Mouse (Mus musculus) MEL (cell line): ENCODE results near the gene Men1. TPM values are rescaled to one million over a fixed set of nuclear protein-coding genes. Genes with fewer than 3 reads are reported as not detected.
A peak's percentile ranks its signal among the peaks of the same experiment; 100 is the strongest.

ENCODE experiments used
- DNase-seq: peaks from one replicate; pipeline ENCODE4 v3.0.0; 2011; ENCODE audit warnings: low read depth, low spot score
- H3K27ac ChIP-seq: 2 replicates; pipeline ENCODE4 v1.5.1; 2012; ENCODE audit warnings: low read depth, mild to moderate bottlenecking, control low read depth, low read length, moderate library complexity; ENCODE audit not compliant: control insufficient read depth
- H3K27me3 ChIP-seq, 2 experiments: fragments of 150-350 bp in 1 of 2; sonication (generic) in 1 of 2; 2 replicates each; pipeline ENCODE4 v1.6.1; 2012; ENCODE audit warnings: low read length in 2 of 2, mild to moderate bottlenecking in 2 of 2, improper control_type of control experiment in 1 of 2, moderate library complexity in 1 of 2; ENCODE audit not compliant: insufficient read depth in 2 of 2, control insufficient read depth in 1 of 2
- H3K36me3 ChIP-seq, 2 experiments: 2 replicates each; pipeline ENCODE4 v1.6.1; 2012 to 2014; ENCODE audit warnings: low read length in 2 of 2, improper control_type of control experiment in 1 of 2, inconsistent platforms in 1 of 2, mild to moderate bottlenecking in 1 of 2; ENCODE audit not compliant: insufficient read depth in 2 of 2, control insufficient read depth in 1 of 2
- H3K4me1 ChIP-seq, 2 experiments: fragments of 150-350 bp in 1 of 2; sonication (generic) in 1 of 2; 2 replicates each; pipeline ENCODE4 v1.6.1; 2012; ENCODE audit warnings: low read length in 2 of 2, improper control_type of control experiment in 1 of 2, mild to moderate bottlenecking in 1 of 2; ENCODE audit not compliant: insufficient read depth in 2 of 2, control insufficient read depth in 1 of 2
- H3K4me3 ChIP-seq, 2 experiments: fragments of 150-350 bp in 1 of 2; sonication (generic) in 1 of 2; 2 replicates each; pipeline ENCODE4 v1.5.1; 2012; ENCODE audit warnings: low read depth in 2 of 2, low read length in 2 of 2, mild to moderate bottlenecking in 2 of 2, moderate library complexity in 2 of 2, control low read depth in 1 of 2, improper control_type of control experiment in 1 of 2; ENCODE audit not compliant: control insufficient read depth in 1 of 2, insufficient read depth in 1 of 2
- H3K79me2 ChIP-seq: 2 replicates; pipeline ENCODE4 v1.6.1; 2012; ENCODE audit warnings: mild to moderate bottlenecking, low read length, moderate library complexity; ENCODE audit not compliant: control insufficient read depth, poor library complexity, insufficient read depth
- H3K9ac ChIP-seq: 2 replicates; pipeline ENCODE4 v1.6.1; 2012; ENCODE audit warnings: low read depth, mild to moderate bottlenecking, control low read depth, low read length, moderate library complexity; ENCODE audit not compliant: control insufficient read depth, poor library complexity, severe bottlenecking
- H3K9me3 ChIP-seq: fragments of 150-350 bp; sonication (generic); replicated peaks from 2 replicates; pipeline ENCODE4 v1.6.1; 2012; ENCODE audit warnings: mild to moderate bottlenecking, low read length, improper control_type of control experiment, moderate library complexity; ENCODE audit not compliant: insufficient read depth
- CHD1 ChIP-seq: IDR thresholded peaks from 2 replicates; pipeline ENCODE4 v1.6.1; 2012; ENCODE audit warnings: low read depth, mild to moderate bottlenecking, inconsistent platforms, low read length, improper control_type of control experiment
- CHD2 ChIP-seq: IDR thresholded peaks from 2 replicates; pipeline ENCODE4 v1.6.1; 2011; ENCODE audit warnings: low read length, improper control_type of control experiment
- CTCF ChIP-seq, 3 experiments: IDR thresholded peaks in 2 of 3; conservative IDR thresholded peaks in 1 of 3; 2 replicates each; pipeline ENCODE4 v1.5.1; 2011 to 2012; ENCODE audit warnings: low read length in 3 of 3, low read depth in 2 of 3, mild to moderate bottlenecking in 2 of 3, improper control_type of control experiment in 1 of 3, inconsistent platforms in 1 of 3, mixed read lengths in 1 of 3, moderate library complexity in 1 of 3; ENCODE audit not compliant: control insufficient read depth in 1 of 3, insufficient read depth in 1 of 3, poor library complexity in 1 of 3, severe bottlenecking in 1 of 3
- ELF1 ChIP-seq: IDR thresholded peaks from 2 replicates; pipeline ENCODE4 v1.6.1; 2014; ENCODE audit warnings: low read depth, mild to moderate bottlenecking, inconsistent platforms, low read length, improper control_type of control experiment, moderate library complexity
- GABPA ChIP-seq: IDR thresholded peaks from 2 replicates; pipeline ENCODE4 v1.6.1; 2012; ENCODE audit warnings: low read depth, mild to moderate bottlenecking, inconsistent platforms, low read length, improper control_type of control experiment, moderate library complexity
- GATA1 ChIP-seq: IDR thresholded peaks from 2 replicates; pipeline ENCODE4 v1.6.1; 2011; ENCODE audit warnings: low read depth, low read length, improper control_type of control experiment
- KAT2A ChIP-seq: conservative IDR thresholded peaks from 2 replicates; pipeline ENCODE4 v1.6.1; 2012; ENCODE audit warnings: low read depth, low read length, improper control_type of control experiment, inconsistent platforms
- MAX ChIP-seq: IDR thresholded peaks from 2 replicates; pipeline ENCODE4 v1.6.1; 2011; ENCODE audit warnings: low read length, improper control_type of control experiment
- MAZ ChIP-seq: IDR thresholded peaks from 2 replicates; pipeline ENCODE4 v1.6.1; 2012; ENCODE audit warnings: low read depth, mild to moderate bottlenecking, inconsistent platforms, low read length, improper control_type of control experiment
- MXI1 ChIP-seq: IDR thresholded peaks from 2 replicates; pipeline ENCODE4 v1.6.1; 2011; ENCODE audit warnings: mild to moderate bottlenecking, low read depth, low read length, improper control_type of control experiment
- MYB ChIP-seq: IDR thresholded peaks from 2 replicates; pipeline ENCODE4 v1.6.1; 2011; ENCODE audit warnings: mild to moderate bottlenecking, low read depth, low read length, improper control_type of control experiment
- NELFE ChIP-seq: IDR thresholded peaks from 2 replicates; pipeline ENCODE4 v1.6.1; 2011; ENCODE audit warnings: low read depth, low read length, improper control_type of control experiment
- POLR2A ChIP-seq, 2 experiments: IDR thresholded peaks; 2 replicates each; pipeline ENCODE4 v1.6.1; 2011 to 2012; ENCODE audit warnings: low read length in 2 of 2, mild to moderate bottlenecking in 2 of 2, control low read depth in 1 of 2, improper control_type of control experiment in 1 of 2, low read depth in 1 of 2, moderate library complexity in 1 of 2; ENCODE audit not compliant: control insufficient read depth in 1 of 2, insufficient read depth in 1 of 2, poor library complexity in 1 of 2
- POLR2AphosphoS2 ChIP-seq: IDR thresholded peaks from 2 replicates; pipeline ENCODE4 v1.6.1; 2011; ENCODE audit warnings: low read length, improper control_type of control experiment
- POLR2AphosphoS5 ChIP-seq: IDR thresholded peaks from 2 replicates; pipeline ENCODE4 v1.6.1; 2012; ENCODE audit warnings: low read depth, borderline replicate concordance, mild to moderate bottlenecking, inconsistent platforms, low read length, moderate library complexity, mixed read lengths
- SIN3A ChIP-seq: IDR thresholded peaks from 2 replicates; pipeline ENCODE4 v1.6.1; 2012; ENCODE audit warnings: low read length, improper control_type of control experiment, inconsistent platforms
- SMC3 ChIP-seq: IDR thresholded peaks from 2 replicates; pipeline ENCODE4 v1.6.1; 2011; ENCODE audit warnings: low read depth, low read length, improper control_type of control experiment
- TCF12 ChIP-seq: IDR thresholded peaks from 2 replicates; pipeline ENCODE4 v1.6.1; 2014; ENCODE audit warnings: low read depth, mild to moderate bottlenecking, inconsistent platforms, low read length, improper control_type of control experiment, moderate library complexity
- UBTF ChIP-seq: IDR thresholded peaks from 2 replicates; pipeline ENCODE4 v1.6.1; 2012; ENCODE audit warnings: low read depth, mild to moderate bottlenecking, inconsistent platforms, low read length, improper control_type of control experiment, moderate library complexity, borderline replicate concordance; ENCODE audit not compliant: insufficient read depth
- USF2 ChIP-seq, 2 experiments: IDR thresholded peaks; 2 replicates each; pipeline ENCODE4 v1.6.1; 2011 to 2012; ENCODE audit warnings: improper control_type of control experiment in 2 of 2, low read length in 2 of 2, borderline replicate concordance in 1 of 2, inconsistent platforms in 1 of 2, low read depth in 1 of 2, mild to moderate bottlenecking in 1 of 2; ENCODE audit not compliant: insufficient read depth in 1 of 2
- ZC3H11A ChIP-seq: IDR thresholded peaks from 2 replicates; pipeline ENCODE4 v1.6.1; 2012; ENCODE audit warnings: low read depth, mild to moderate bottlenecking, inconsistent platforms, low read length, improper control_type of control experiment
- ZKSCAN1 ChIP-seq: IDR thresholded peaks from 2 replicates; pipeline ENCODE4 v1.6.1; 2012; ENCODE audit warnings: low read depth, mild to moderate bottlenecking, inconsistent platforms, low read length, improper control_type of control experiment, moderate library complexity
- ZNF384 ChIP-seq: IDR thresholded peaks from 2 replicates; pipeline ENCODE4 v1.6.1; 2012; ENCODE audit warnings: low read depth, mild to moderate bottlenecking, inconsistent platforms, low read length, improper control_type of control experiment
- polyA plus RNA-seq, 2 experiments: library from polyadenylated mRNA; stranded (reverse) in 1 of 2; unstranded in 1 of 2; fragments of >175 nt in 1 of 2; fragments of >200 nt in 1 of 2; gene quantifications; 2 replicates each; pipeline versions ENCODE4 v1.2.1 to v1.2.4; 2012; ENCODE audit warnings: low replicate concordance in 2 of 2, low read depth in 1 of 2; ENCODE audit not compliant: insufficient read length in 2 of 2, insufficient read depth in 1 of 2, missing spikeins in 1 of 2
- total RNA-seq: library from RNA; depleted of rRNA; stranded (reverse); fragments of 300-350 nt; gene quantifications from 2 replicates; pipeline ENCODE4 v1.2.3, GENCODE M21; 2012

The Men1 gene
- total and polyA plus RNA-seq, 3 experiments: 39.4 to 132 TPM; not detected in 1

DNA sequence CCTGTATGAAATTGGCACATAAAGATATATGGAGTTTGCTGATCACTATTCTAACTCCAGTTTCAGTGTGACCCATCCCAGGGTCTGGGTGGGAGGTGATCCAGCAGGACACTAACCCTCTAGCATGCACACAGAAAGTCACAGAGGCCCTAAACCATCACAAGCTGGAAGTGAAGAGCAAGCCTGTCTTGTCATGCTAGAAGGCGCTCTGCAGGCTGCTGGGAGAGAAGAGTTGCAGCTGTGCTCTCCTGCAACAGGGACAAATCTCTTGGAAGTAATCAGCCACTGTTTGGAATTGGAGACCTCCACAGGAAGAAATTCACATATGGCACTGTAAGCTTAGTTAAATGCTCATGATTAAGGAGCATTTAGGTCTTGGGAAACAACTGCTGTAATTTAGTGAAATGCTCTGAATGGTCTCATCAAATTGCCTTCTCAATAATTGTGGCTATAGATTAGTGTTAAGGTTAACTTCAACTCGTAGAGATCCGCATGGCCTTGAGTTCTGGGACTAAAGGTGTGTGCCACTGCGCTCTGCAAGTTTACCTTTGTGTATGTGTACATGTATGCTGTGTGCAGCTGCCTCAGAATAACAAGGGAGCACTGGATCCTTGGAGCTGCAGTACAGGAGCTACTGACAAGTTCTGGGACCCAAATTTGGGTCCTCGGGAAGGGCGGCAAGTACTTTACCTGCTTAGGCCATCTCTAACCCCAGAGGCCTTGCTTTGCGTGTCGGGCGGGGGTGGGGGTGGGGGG is 45.8 kb downstream of the Men1 start:
- no peak overlapping the region for H3K27ac ChIP-seq
- H3K4me1 ChIP-seq: no peaks in the 10 kb centered on the region
- TF ChIP-seq GABPA: no peak
- 0 out of 4 replicates have a peak, but pooled peaks of 1 of the 2 experiments have one; percentile 28 for TF ChIP-seq POLR2A (IDR thresholded peaks at IDR 0.05; ENCODE audit: control insufficient read depth in 1 of 2, insufficient read depth in 1 of 2, low read depth in 1 of 2, low read length in 2 of 2, poor library complexity in 1 of 2)
- peak; percentile 85; the same call in 1 of the 2 replicates for TF ChIP-seq POLR2AphosphoS2
- TF ChIP-seq MYB: no peak
- H3K9ac ChIP-seq: no peak overlapping the region
- H3K4me3 ChIP-seq: no peak overlapping the region
- no peaks in the 10 kb centered on the region for H3K79me2 ChIP-seq
- H3K27me3 ChIP-seq: no peaks in the 10 kb centered on the region
- peaks cover 0 to 6% of the 10 kb centered on the region in 2 experiments; a peak in 2 of 4 replicates for H3K36me3 ChIP-seq
- DNase-seq: no peak
- no peaks in the 10 kb centered on the region for H3K9me3 ChIP-seq

DNA sequence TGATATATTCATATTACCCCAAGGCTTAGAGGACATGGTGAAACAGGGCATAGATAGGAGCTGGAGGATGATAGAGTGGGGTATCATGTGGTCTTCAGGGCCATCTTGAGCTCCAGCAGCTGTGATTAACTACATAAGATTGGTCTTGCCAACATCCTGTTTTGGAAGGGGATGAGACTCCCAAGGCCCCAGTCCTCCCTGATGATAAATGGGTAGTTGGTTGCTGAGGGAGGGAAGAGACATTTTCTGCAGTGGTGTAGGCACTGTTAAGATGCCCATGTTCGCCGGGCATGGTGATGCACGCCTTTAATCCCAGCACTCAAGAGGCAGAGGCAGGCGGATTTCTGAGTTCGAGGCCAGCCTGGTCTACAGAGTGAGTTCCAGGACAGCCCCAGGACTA is 46.5 kb downstream of the Men1 start:
- Histone ChIP-seq H3K79me2 (no peaks in the 10 kb centered on the region), H3K27me3 (no peaks in the 10 kb centered on the region), H3K4me1 (no peaks in the 10 kb centered on the region), H3K36me3 (peaks cover 0 to 6% of the 10 kb centered on the region in 2 experiments; a peak in 2 of 4 replicates), H3K27ac (no peak overlapping the region), H3K9ac (no peak overlapping the region), H3K9me3 (no peaks in the 10 kb centered on the region), H3K4me3 (no peak overlapping the region)
- TF ChIP-seq POLR2AphosphoS5 (no peak), SIN3A (no peak)
- no peak for DNase-seq

DNA sequence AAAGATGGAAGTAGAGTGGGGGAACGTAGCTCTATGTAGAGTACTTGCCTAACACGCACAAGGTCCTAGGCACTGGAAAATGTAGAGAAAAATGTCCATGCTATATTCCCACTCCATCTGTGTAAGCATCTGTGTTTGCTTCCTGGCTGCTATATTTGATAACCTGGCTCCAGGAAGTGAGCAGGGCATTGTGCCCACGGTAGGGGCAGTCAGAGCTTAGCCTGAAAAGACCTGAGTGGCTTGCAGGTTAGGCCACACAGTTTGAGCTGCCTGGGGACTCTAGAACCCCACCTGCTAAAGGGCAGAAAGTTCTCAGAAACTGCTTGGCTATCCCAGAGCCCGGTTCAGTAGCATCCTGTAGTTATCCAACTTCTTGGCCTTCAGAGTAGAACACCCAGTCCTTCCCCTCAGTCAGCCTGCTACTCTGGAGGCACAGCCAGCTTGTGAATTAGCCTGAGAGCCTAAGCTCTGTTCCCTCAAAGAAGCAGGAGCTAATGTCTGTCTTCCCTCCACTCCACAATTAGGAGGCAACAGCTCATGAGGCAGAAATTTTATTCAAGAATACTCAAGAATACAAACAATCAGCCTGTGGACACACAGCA is 47.6 kb downstream of the Men1 start:
- H3K4me1 ChIP-seq: no peaks in the 10 kb centered on the region
- H3K9me3 ChIP-seq: no peaks in the 10 kb centered on the region
- no peak overlapping the region for H3K4me3 ChIP-seq
- no peak for DNase-seq
- no peak overlapping the region for H3K9ac ChIP-seq
- TF ChIP-seq ZKSCAN1 (no peak), UBTF (no peak), POLR2A (IDR thresholded peaks at IDR 0.05; ENCODE audit: control insufficient read depth in 1 of 2, insufficient read depth in 1 of 2, low read depth in 1 of 2, low read length in 2 of 2, poor library complexity in 1 of 2) (no peak), CHD1 (no peak), GABPA (no peak), ZNF384 (no peak), POLR2AphosphoS2 (no peak), NELFE (no peak), SMC3 (no peak), KAT2A (no peak), ELF1 (no peak), TCF12 (no peak), CHD2 (no peak), MAZ (no peak), MAX (no peak), ZC3H11A (no peak), USF2 (IDR thresholded peaks at IDR 0.05; ENCODE audit: borderline replicate concordance in 1 of 2, insufficient read depth in 1 of 2, low read depth in 1 of 2, low read length in 2 of 2) (no peak), MXI1 (no peak), CTCF (IDR thresholded peaks at IDR 0.05 in 2 of 3, conservative IDR thresholded peaks at IDR 0.05 in 1 of 3; ENCODE audit: control insufficient read depth in 1 of 3, insufficient read depth in 1 of 3, low read depth in 2 of 3, low read length in 3 of 3, poor library complexity in 1 of 3, severe bottlenecking in 1 of 3) (no peak), GATA1 (no peak)
- H3K27ac ChIP-seq: no peak overlapping the region
- H3K27me3 ChIP-seq: no peaks in the 10 kb centered on the region
- H3K79me2 ChIP-seq: no peaks in the 10 kb centered on the region
- no peaks in the 10 kb centered on the region; a peak in 1 of 4 replicates for H3K36me3 ChIP-seq
